Mouse (Mus musculus) limb, embryonic 15.5 days (tissue): ENCODE data around the gene Gsta4. TPM values are rescaled to one million over a fixed set of nuclear protein-coding genes. Genes with fewer than 3 reads are reported as not detected.
"Not testable (repeated sequence)": the region's sequence is repeated elsewhere in the genome, so short reads cannot be mapped to it uniquely, and the experiment has no call there.

ENCODE experiments used
- ATAC-seq: fragments of 200-750 bp; cut with Nextera tagmentation; 2 replicates; pipeline ENCODE4 v1.8.0; 2017; ENCODE audit warnings: low read depth, moderate TSS enrichment; ENCODE audit not compliant: insufficient number of reproducible peaks, low FRiP score, low TSS enrichment
- H3K27ac ChIP-seq: fragments of 300-500 bp; sonication (generic); 2 replicates; pipeline ENCODE4 v1.5.1; 2015; ENCODE audit warnings: moderate library complexity, mild to moderate bottlenecking, inconsistent platforms
- H3K27me3 ChIP-seq: fragments of 300-500 bp; sonication (generic); 2 replicates; pipeline ENCODE4 v1.6.1; 2015; ENCODE audit warnings: inconsistent platforms
- H3K36me3 ChIP-seq: fragments of 300-500 bp; sonication (generic); 2 replicates; pipeline ENCODE4 v1.6.1; 2015; ENCODE audit warnings: inconsistent platforms
- H3K4me1 ChIP-seq: fragments of 300-500 bp; sonication (generic); 2 replicates; pipeline ENCODE4 v1.6.1; 2015; ENCODE audit warnings: inconsistent platforms
- H3K4me2 ChIP-seq: fragments of 300-500 bp; sonication (generic); 2 replicates; pipeline ENCODE4 v1.6.1; 2015; ENCODE audit warnings: mild to moderate bottlenecking, inconsistent platforms
- H3K4me3 ChIP-seq: fragments of 300-500 bp; sonication (generic); 2 replicates; pipeline ENCODE4 v1.5.1; 2015; ENCODE audit warnings: mild to moderate bottlenecking, inconsistent platforms
- H3K9ac ChIP-seq: fragments of 300-500 bp; sonication (generic); 2 replicates; pipeline ENCODE4 v1.6.1; 2015; ENCODE audit warnings: inconsistent platforms
- H3K9me3 ChIP-seq: fragments of 300-500 bp; sonication (generic); 2 replicates; pipeline ENCODE4 v1.6.1; 2016; ENCODE audit warnings: inconsistent platforms
- WGBS: fragments of 180-500 bp; shearing (Covaris S2); methylation state at CpG from one replicate; pipeline ENCODE4 v1.1.7; 2015; 5-methylcytosine and 5-hydroxymethylcytosine counted together
- polyA plus RNA-seq: library from polyadenylated mRNA; unstranded; fragments of >200 nt; fragmentation: Nextera tagmentation; extraction: Ambion mirVana; gene quantifications from 2 replicates; pipeline ENCODE4 v1.2.1, GENCODE M21; 2015

Gene Gsta4
- polyA plus RNA-seq, 1 experiment from 2014 or later: 60.6 TPM

DNA sequence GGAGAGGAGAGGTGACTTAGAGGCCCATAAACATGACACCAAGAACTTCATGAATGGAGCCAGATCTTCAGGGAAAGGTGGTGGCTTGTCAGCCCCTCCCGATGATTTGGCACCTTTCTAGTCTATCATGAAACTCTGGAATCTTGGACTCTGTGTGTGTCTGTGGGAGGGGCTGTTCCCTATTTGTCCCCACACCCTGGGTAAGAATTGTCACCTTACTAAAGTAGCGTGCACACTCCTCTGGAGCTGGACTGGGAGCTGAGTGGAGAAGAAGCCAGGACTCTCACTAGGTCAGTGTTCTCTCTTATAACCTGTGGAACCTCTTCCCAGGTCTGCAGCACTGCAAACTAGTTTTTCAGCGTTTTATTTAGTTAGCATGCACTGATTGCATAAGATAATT is 74.3 kb downstream of the Gsta4 start, which contains the start of gene Gm3776:
Gene Gm3776, plus strand, starts transcription at position 216 of the 400 bp plus-strand sequence.
- not testable (repeated sequence) for H3K36me3 ChIP-seq, H3K4me2 ChIP-seq, H3K27me3 ChIP-seq, H3K4me3 ChIP-seq, H3K4me1 ChIP-seq, ATAC-seq, H3K9me3 ChIP-seq, H3K9ac ChIP-seq, H3K27ac ChIP-seq
- 48% methylated on average over 2 of the region's 3 CpGs for WGBS

Other genes with a start within 250 kb of the Gsta4 start
- gene Gcm1, start 130.8 kb upstream of the Gsta4 start, polyA plus RNA-seq: not detected in 2 replicates
- gene Fbxo9, start 73.7 kb upstream of the Gsta4 start, polyA plus RNA-seq: 37.6 and 41.2 TPM in 2 replicates
- 23.5 and 24.0 TPM in 2 replicates for gene Ick, start 73.6 kb upstream of the Gsta4 start, polyA plus RNA-seq
- gene Gsta1, start 47.9 kb downstream of the Gsta4 start, polyA plus RNA-seq: 8.8 and 10.0 TPM in 2 replicates
- 12.5 and 12.9 TPM in 2 replicates for gene Gm3776, start 74.4 kb downstream of the Gsta4 start, polyA plus RNA-seq
- gene Gm10639, start 107.1 kb downstream of the Gsta4 start, polyA plus RNA-seq: 0.22 and 0.29 TPM in 2 replicates
- gene Omt2a, start 132.0 kb downstream of the Gsta4 start, polyA plus RNA-seq: not detected in 2 replicates
- not detected in 2 replicates for gene Omt2b, start 144.8 kb downstream of the Gsta4 start, polyA plus RNA-seq
- 15.4 and 16.8 TPM in 2 replicates for gene Gsta2, start 173.0 kb downstream of the Gsta4 start, polyA plus RNA-seq
- gene Dppa5a, start 185.4 kb downstream of the Gsta4 start, polyA plus RNA-seq: 0.42 TPM in 1 of 2 replicates, not detected in the other
- gene Ooep, start 196.0 kb downstream of the Gsta4 start, polyA plus RNA-seq: 2.9 and 3.4 TPM in 2 replicates
- gene Ddx43, start 213.0 kb downstream of the Gsta4 start, polyA plus RNA-seq: 0.15 and 0.27 TPM in 2 replicates